Comparison of ENCODE assay signal across 9 mouse cellular contexts in genomic region chr5:72710572-72711278, GRCm38 (mm10). TPM values are rescaled to one million over a fixed set of nuclear protein-coding genes. Genes with fewer than 3 reads are reported as not detected.
A peak's percentile ranks its signal among the peaks of the same experiment; 100 is the strongest.
DNase-seq lines count a peak whose midpoint lies in the region; ATAC-seq and TF ChIP-seq lines count a peak whose summit lies in the region.
"Had no signal": no experiment of that assay in that cellular context is flagged by ENCODE, and none has a peak within 500 bp of the region (broad histone marks: within the 10 kb centered on the region; RNA-seq: fewer than 3 reads in every experiment).

No protein-coding gene starts in this region.

- peak; percentile 83 for DNase-seq in hindbrain, embryonic 11.5 days (ENCODE audit: low spot score)
- DNase-seq in R1 (ENCODE audit: low read depth, low spot score) = peak; percentile 51
- peak; percentile 85 for DNase-seq in hindbrain, postnatal 0 days (ENCODE audit: low spot score)
- peak; percentile 28 for DNase-seq in left cerebral cortex, adult 11 months (ENCODE audit: low spot score)
- DNase-seq in stomach, postnatal 0 days (ENCODE audit: low spot score) = peak; percentile 68

- H3K9ac ChIP-seq in hindbrain, embryonic 11.5 days (ENCODE audit: low read depth, low read length) = no peak overlapping the region
- H3K9ac ChIP-seq in hindbrain, embryonic 13.5 days = no peak overlapping the region
- H3K9ac ChIP-seq in hindbrain, postnatal 0 days (replicated peaks; ENCODE audit: low read length) = no peak overlapping the region
- no peak overlapping the region for H3K9ac ChIP-seq in midbrain, embryonic 16.5 days (ENCODE audit: low read depth, low read length)
- no peak overlapping the region for H3K9ac ChIP-seq in stomach, postnatal 0 days (ENCODE audit: low read length)
- H3K9ac ChIP-seq: embryonic facial prominence, embryonic 15.5 days had no signal

- H3K27me3 ChIP-seq in hindbrain, embryonic 11.5 days (ENCODE audit: control insufficient read depth, insufficient read depth, low read length) = no peaks in the 10 kb centered on the region
- H3K27me3 ChIP-seq in hindbrain, embryonic 13.5 days = no peaks in the 10 kb centered on the region
- H3K27me3 ChIP-seq in hindbrain, postnatal 0 days (ENCODE audit: insufficient read depth, low read length) = no peaks in the 10 kb centered on the region
- no peaks in the 10 kb centered on the region for H3K27me3 ChIP-seq in midbrain, embryonic 16.5 days (ENCODE audit: control insufficient read depth, insufficient read depth, low read depth, low read length)
- H3K27me3 ChIP-seq in stomach, postnatal 0 days (ENCODE audit: control insufficient read depth, insufficient read depth, low read length) = no peaks in the 10 kb centered on the region
- H3K27me3 ChIP-seq: embryonic facial prominence, embryonic 15.5 days had no signal

- 30% methylated on average over 4 of the region's 4 CpGs for WGBS in hindbrain, embryonic 11.5 days
- 30% methylated on average over 4 of the region's 4 CpGs for WGBS in hindbrain, embryonic 13.5 days
- WGBS in hindbrain, postnatal 0 days = 29% methylated on average over 4 of the region's 4 CpGs
- 30% methylated on average over 4 of the region's 4 CpGs for WGBS in midbrain, embryonic 16.5 days
- WGBS in stomach, postnatal 0 days = 23% methylated on average over 4 of the region's 4 CpGs

- H3K9me3 ChIP-seq in hindbrain, embryonic 11.5 days (ENCODE audit: control insufficient read depth, low read length) = no peaks in the 10 kb centered on the region
- no peaks in the 10 kb centered on the region for H3K9me3 ChIP-seq in hindbrain, embryonic 13.5 days
- no peaks in the 10 kb centered on the region for H3K9me3 ChIP-seq in hindbrain, postnatal 0 days (ENCODE audit: low read length)
- H3K9me3 ChIP-seq in midbrain, embryonic 16.5 days (replicated peaks; ENCODE audit: control insufficient read depth, low read length, poor library complexity, severe bottlenecking) = no peaks in the 10 kb centered on the region
- H3K9me3 ChIP-seq in stomach, postnatal 0 days (ENCODE audit: control insufficient read depth, low read length) = no peaks in the 10 kb centered on the region
- H3K9me3 ChIP-seq: embryonic facial prominence, embryonic 15.5 days had no signal

- TF ChIP-seq CTCF in hindbrain, postnatal 0 days (IDR thresholded peaks at IDR 0.05; ENCODE audit: low read depth) = peak; percentile 93
- TF ChIP-seq CTCF in stomach, postnatal 0 days (IDR thresholded peaks at IDR 0.05; ENCODE audit: low read depth) = peak; percentile 97

- H3K4me2 ChIP-seq in hindbrain, embryonic 11.5 days (replicated peaks; ENCODE audit: low read depth, low read length) = no peak overlapping the region
- H3K4me2 ChIP-seq in hindbrain, embryonic 13.5 days = no peak overlapping the region
- H3K4me2 ChIP-seq in hindbrain, postnatal 0 days (ENCODE audit: low read depth, low read length) = no peak overlapping the region
- no peak overlapping the region for H3K4me2 ChIP-seq in midbrain, embryonic 16.5 days (ENCODE audit: low read length)
- no peak overlapping the region for H3K4me2 ChIP-seq in stomach, postnatal 0 days (replicated peaks; ENCODE audit: low read depth)
- H3K4me2 ChIP-seq: embryonic facial prominence, embryonic 15.5 days had no signal

- no peak for ATAC-seq in hindbrain, embryonic 11.5 days (ENCODE audit: low FRiP score)
- no peak for ATAC-seq in hindbrain, embryonic 13.5 days (ENCODE audit: low FRiP score)
- peak; percentile 88 for ATAC-seq in common myeloid progenitor, adult 5-6 weeks (replicated peaks; ENCODE audit: low read depth, poor library complexity, severe bottlenecking)
- ATAC-seq in hindbrain, postnatal 0 days = 0 out of 2 replicates have a peak, but pooled peaks have one; percentile 21
- ATAC-seq in midbrain, embryonic 16.5 days = 0 out of 2 replicates have a peak, but pooled peaks have one; percentile 21
- peak; percentile 52 for ATAC-seq in stomach, postnatal 0 days (ENCODE audit: low FRiP score, low TSS enrichment)

- no peak for TF ChIP-seq EP300 in stomach, postnatal 0 days (optimal IDR thresholded peaks at IDR 0.05)

- no peaks in the 10 kb centered on the region for H3K36me3 ChIP-seq in hindbrain, embryonic 11.5 days (ENCODE audit: control insufficient read depth, insufficient read depth, low read length)
- H3K36me3 ChIP-seq in hindbrain, embryonic 13.5 days = no peaks in the 10 kb centered on the region
- no peaks in the 10 kb centered on the region for H3K36me3 ChIP-seq in hindbrain, postnatal 0 days (ENCODE audit: insufficient read depth, low read length)
- H3K36me3 ChIP-seq in midbrain, embryonic 16.5 days (ENCODE audit: control insufficient read depth, insufficient read depth, low read length) = no peaks in the 10 kb centered on the region
- no peaks in the 10 kb centered on the region for H3K36me3 ChIP-seq in stomach, postnatal 0 days (ENCODE audit: control insufficient read depth, insufficient read depth, low read length)
- H3K36me3 ChIP-seq: embryonic facial prominence, embryonic 15.5 days had no signal

- no peak overlapping the region for H3K27ac ChIP-seq in hindbrain, embryonic 11.5 days (ENCODE audit: low read depth, low read length)
- H3K27ac ChIP-seq in hindbrain, embryonic 13.5 days = no peak overlapping the region
- H3K27ac ChIP-seq in hindbrain, postnatal 0 days = no peak overlapping the region
- H3K27ac ChIP-seq in midbrain, embryonic 16.5 days (ENCODE audit: low read length) = no peak overlapping the region
- H3K27ac ChIP-seq in stomach, postnatal 0 days (replicated peaks) = no peak overlapping the region
- H3K27ac ChIP-seq: embryonic facial prominence, embryonic 15.5 days had no signal

- H3K4me3 ChIP-seq in hindbrain, embryonic 11.5 days (ENCODE audit: low read depth, low read length) = no peak overlapping the region
- H3K4me3 ChIP-seq in hindbrain, embryonic 13.5 days = no peak overlapping the region
- no peak overlapping the region for H3K4me3 ChIP-seq in hindbrain, postnatal 0 days (ENCODE audit: low read length)
- no peak overlapping the region for H3K4me3 ChIP-seq in midbrain, embryonic 16.5 days (ENCODE audit: low read depth, low read length)
- H3K4me3 ChIP-seq in stomach, postnatal 0 days (ENCODE audit: low read depth, low read length) = no peak overlapping the region
- H3K4me3 ChIP-seq: embryonic facial prominence, embryonic 15.5 days had no signal

- H3K4me1 ChIP-seq in hindbrain, embryonic 11.5 days (replicated peaks; ENCODE audit: control insufficient read depth, insufficient read depth, low read length) = no peaks in the 10 kb centered on the region
- H3K4me1 ChIP-seq in hindbrain, embryonic 13.5 days (replicated peaks) = no peaks in the 10 kb centered on the region
- no peaks in the 10 kb centered on the region for H3K4me1 ChIP-seq in hindbrain, postnatal 0 days (ENCODE audit: insufficient read depth, low read length)
- H3K4me1 ChIP-seq in midbrain, embryonic 16.5 days (ENCODE audit: control insufficient read depth, insufficient read depth, low read length) = no peaks in the 10 kb centered on the region
- no peaks in the 10 kb centered on the region for H3K4me1 ChIP-seq in stomach, postnatal 0 days (replicated peaks; ENCODE audit: control insufficient read depth, insufficient read depth)
- H3K4me1 ChIP-seq: embryonic facial prominence, embryonic 15.5 days had no signal

RNA-seq across cellular contexts. Expression of gene Txk, which starts 41.9 kb away (rescaled TPM):
- polyA plus RNA-seq in hindbrain, embryonic 11.5 days (2014; fragmentation: Nextera tagmentation; extraction: Ambion mirVana) = not detected in 2 replicates
- 0.10 TPM in 1 of 2 replicates, not detected in the other for polyA plus RNA-seq in hindbrain, embryonic 13.5 days (2015; fragmentation: Nextera tagmentation; extraction: Ambion mirVana)
- total RNA-seq in common myeloid progenitor, adult 5-6 weeks (2017) = 2.5 and 3.1 TPM in 2 replicates
- total RNA-seq in hindbrain, postnatal 0 days (2014; rRNA removed) = 0.21 TPM in 1 of 2 replicates, not detected in the other
- 0.33 and 0.35 TPM in 2 replicates for polyA plus RNA-seq in hindbrain, postnatal 0 days (2015; fragmentation: Nextera tagmentation; extraction: Ambion mirVana)
- 0.19 TPM in 1 of 2 replicates, not detected in the other for polyA plus RNA-seq in midbrain, embryonic 16.5 days (2015; fragmentation: Nextera tagmentation; extraction: Ambion mirVana)
- 0.16 and 0.21 TPM in 2 replicates for polyA plus RNA-seq in stomach, postnatal 0 days (2015; fragmentation: Nextera tagmentation; extraction: Ambion mirVana)

Comparison
In these comparisons a context has a peak if more than half of its experiments do, and no peak if none do; other contexts are left out.
1. ATAC-seq: peak in common myeloid progenitor, adult 5-6 weeks (single experiment), hindbrain, postnatal 0 days (single experiment), midbrain, embryonic 16.5 days (single experiment) and stomach, postnatal 0 days (single experiment); none in hindbrain, embryonic 11.5 days (single experiment) and hindbrain, embryonic 13.5 days (single experiment).
2. DNase-seq: peak in every context shown above with its lines; median percentile 85 in hindbrain, postnatal 0 days; 83 in hindbrain, embryonic 11.5 days; 68 in stomach, postnatal 0 days; 51 in R1; 28 in left cerebral cortex, adult 11 months.